Mouse (Mus musculus) liver, embryonic 14.5 days (tissue): Measurements from ENCODE around the gene Gss.

Source experiments
- CTCF ChIP-seq: IDR thresholded peaks from 2 replicates; pipeline ENCODE4 v1.5.1; 2016; ENCODE audit warnings: antibody characterized with exemption, low read depth, control low read depth
- EP300 ChIP-seq: IDR thresholded peaks from 2 replicates; pipeline ENCODE4 v1.6.1; 2016; ENCODE audit warnings: antibody characterized with exemption, low read depth

- TF ChIP-seq EP300 = no peak
- no peak for TF ChIP-seq CTCF
These were observed 73.9 kb downstream of the Gss start for GRCm38 (mm10) chr2:155518531-155519270.
